Mouse (Mus musculus): ENCODE measurements around the gene Fgfbp3. TPM values are rescaled to one million over a fixed set of nuclear protein-coding genes. Genes with fewer than 3 reads are reported as not detected.
A peak's percentile ranks its signal among the peaks of the same experiment; 100 is the strongest.

Gene Fgfbp3
- polyA plus RNA-seq, 2 experiments = 4.5 to 5.7 TPM

GRCm38 (mm10) chr19:36918441-36919301, 744 bp downstream of the Fgfbp3 start:
- 0 out of 2 replicates have a peak, but pooled peaks have one; percentile 37 for TF ChIP-seq POLR2A (IDR thresholded peaks at IDR 0.05; ENCODE audit: borderline replicate concordance, extremely low read depth, insufficient read depth, insufficient read length)
- WGBS = under 1% methylated on average over 46 of the region's 85 CpGs

GRCm38 (mm10) chr19:36916876-36917389, 2.5 kb downstream of the Fgfbp3 start:
- no peak overlapping the region for H3K4me2 ChIP-seq (replicated peaks; ENCODE audit: low read depth, low read length, severe bottlenecking)
- WGBS = 95% methylated on average over 1 of the region's 1 CpGs
- no peak overlapping the region for H3K27ac ChIP-seq (replicated peaks; ENCODE audit: low read depth, low read length)
- no peak overlapping the region for H3K4me3 ChIP-seq (replicated peaks; ENCODE audit: low read length)
- no peaks in the 10 kb centered on the region for H3K36me3 ChIP-seq (ENCODE audit: control insufficient read depth, insufficient read depth, low read length)
- H3K9ac ChIP-seq (ENCODE audit: low read depth, low read length, severe bottlenecking) = no peak overlapping the region
- no peak for TF ChIP-seq POLR2A (IDR thresholded peaks at IDR 0.05; ENCODE audit: borderline replicate concordance, extremely low read depth, insufficient read depth, insufficient read length)
- DNase-seq (ENCODE audit: low spot score) (no peak), ATAC-seq (ENCODE audit: low FRiP score, low read depth) (no peak)
- H3K27me3 ChIP-seq (ENCODE audit: control insufficient read depth, insufficient read depth, low read length) = no peaks in the 10 kb centered on the region
- H3K4me1 ChIP-seq (ENCODE audit: control insufficient read depth, insufficient read depth, low read length) = peaks cover 3% of the 10 kb centered on the region; the same call in 1 of the 2 replicates
- no peaks in the 10 kb centered on the region for H3K9me3 ChIP-seq (ENCODE audit: control insufficient read depth, low read length)

More at GRCm38 (mm10) chr19:36918441-36919301, 744 bp downstream of the Fgfbp3 start:
- Histone ChIP-seq H3K27me3 (ENCODE audit: control insufficient read depth, insufficient read depth, low read length) (no peaks in the 10 kb centered on the region), H3K27ac (replicated peaks; ENCODE audit: low read depth, low read length) (peak overlapping the region; percentile 87), H3K9me3 (ENCODE audit: control insufficient read depth, low read length) (no peaks in the 10 kb centered on the region), H3K9ac (ENCODE audit: low read depth, low read length, severe bottlenecking) (peak overlapping the region; percentile 89), H3K36me3 (ENCODE audit: control insufficient read depth, insufficient read depth, low read length) (no peaks in the 10 kb centered on the region), H3K4me2 (replicated peaks; ENCODE audit: low read depth, low read length, severe bottlenecking) (peak overlapping the region; percentile 82), H3K4me1 (ENCODE audit: control insufficient read depth, insufficient read depth, low read length) (peaks cover 3% of the 10 kb centered on the region; the same call in 1 of the 2 replicates), H3K4me3 (replicated peaks; ENCODE audit: low read length) (peak overlapping the region; percentile 84)
- ATAC-seq (ENCODE audit: low FRiP score, low read depth) (peak; percentile 89), DNase-seq (ENCODE audit: low spot score) (peak; percentile 73)

DNA sequence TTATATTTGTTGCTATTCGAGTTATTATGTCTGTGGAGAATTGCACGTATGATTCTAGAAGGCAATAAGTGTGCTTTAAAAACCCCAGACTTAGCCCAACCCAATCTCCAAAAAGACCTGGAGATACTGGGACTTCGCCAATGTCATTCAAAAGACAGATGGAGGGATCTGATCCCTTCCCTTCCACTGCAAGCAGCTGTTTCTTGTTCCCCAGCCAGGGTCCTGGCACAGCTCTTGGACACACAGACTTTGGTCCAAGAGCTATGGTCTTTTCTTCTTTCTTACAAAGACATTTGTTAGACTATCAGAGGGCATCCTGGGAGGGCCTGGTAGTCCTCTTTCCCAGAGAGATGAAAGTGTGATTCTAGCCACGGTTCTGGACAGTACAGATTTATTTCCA, 3.2 kb downstream of the Fgfbp3 start:
- no peak for TF ChIP-seq POLR2A (IDR thresholded peaks at IDR 0.05; ENCODE audit: borderline replicate concordance, extremely low read depth, insufficient read depth, insufficient read length)
- H3K4me3 ChIP-seq (replicated peaks; ENCODE audit: low read length) = no peak overlapping the region
- H3K27me3 ChIP-seq (ENCODE audit: control insufficient read depth, insufficient read depth, low read length) = no peaks in the 10 kb centered on the region
- no peak overlapping the region for H3K9ac ChIP-seq (ENCODE audit: low read depth, low read length, severe bottlenecking)
- no peak for ATAC-seq (ENCODE audit: low FRiP score, low read depth)
- H3K4me2 ChIP-seq (replicated peaks; ENCODE audit: low read depth, low read length, severe bottlenecking) = no peak overlapping the region
- DNase-seq (ENCODE audit: low spot score) = no peak
- peaks cover 3% of the 10 kb centered on the region; the same call in 1 of the 2 replicates for H3K4me1 ChIP-seq (ENCODE audit: control insufficient read depth, insufficient read depth, low read length)
- no peak overlapping the region for H3K27ac ChIP-seq (replicated peaks; ENCODE audit: low read depth, low read length)
- no peaks in the 10 kb centered on the region for H3K36me3 ChIP-seq (ENCODE audit: control insufficient read depth, insufficient read depth, low read length)
- 82% methylated on average over 4 of the region's 4 CpGs for WGBS
- H3K9me3 ChIP-seq (ENCODE audit: control insufficient read depth, low read length) = no peaks in the 10 kb centered on the region

DNA sequence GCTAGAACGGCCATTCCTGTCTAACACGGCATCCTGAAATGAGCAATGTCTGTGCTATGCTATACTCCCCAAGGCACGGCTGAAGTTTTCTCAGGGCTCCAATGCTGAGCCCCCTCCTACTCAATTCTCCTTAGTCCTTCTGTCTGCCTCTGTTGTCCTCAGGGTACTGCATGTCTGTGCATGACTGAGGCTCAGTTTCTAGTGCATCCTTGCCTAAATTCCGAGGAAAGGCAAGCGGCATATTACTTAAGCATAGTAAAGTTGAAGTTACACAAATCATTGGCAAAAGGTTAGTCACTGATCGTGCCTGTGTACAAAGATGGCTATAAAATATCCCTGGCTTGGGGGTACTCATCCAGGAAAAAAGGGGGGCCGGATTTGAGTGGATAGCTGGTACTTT, 6.4 kb downstream of the Fgfbp3 start:
- H3K27ac ChIP-seq (replicated peaks; ENCODE audit: low read depth, low read length) = no peak overlapping the region
- no peaks in the 10 kb centered on the region for H3K36me3 ChIP-seq (ENCODE audit: control insufficient read depth, insufficient read depth, low read length)
- no peaks in the 10 kb centered on the region for H3K4me1 ChIP-seq (ENCODE audit: control insufficient read depth, insufficient read depth, low read length)
- no peaks in the 10 kb centered on the region for H3K9me3 ChIP-seq (ENCODE audit: control insufficient read depth, low read length)
- no peaks in the 10 kb centered on the region for H3K27me3 ChIP-seq (ENCODE audit: control insufficient read depth, insufficient read depth, low read length)
- no peak overlapping the region for H3K4me3 ChIP-seq (replicated peaks; ENCODE audit: low read length)
- no peak for ATAC-seq (ENCODE audit: low FRiP score, low read depth)
- TF ChIP-seq POLR2A (IDR thresholded peaks at IDR 0.05; ENCODE audit: borderline replicate concordance, extremely low read depth, insufficient read depth, insufficient read length) = no peak
- DNase-seq (ENCODE audit: low spot score) = no peak
- H3K9ac ChIP-seq (ENCODE audit: low read depth, low read length, severe bottlenecking) = no peak overlapping the region
- WGBS = 64% methylated on average over 7 of the region's 7 CpGs
- no peak overlapping the region for H3K4me2 ChIP-seq (replicated peaks; ENCODE audit: low read depth, low read length, severe bottlenecking)

DNA sequence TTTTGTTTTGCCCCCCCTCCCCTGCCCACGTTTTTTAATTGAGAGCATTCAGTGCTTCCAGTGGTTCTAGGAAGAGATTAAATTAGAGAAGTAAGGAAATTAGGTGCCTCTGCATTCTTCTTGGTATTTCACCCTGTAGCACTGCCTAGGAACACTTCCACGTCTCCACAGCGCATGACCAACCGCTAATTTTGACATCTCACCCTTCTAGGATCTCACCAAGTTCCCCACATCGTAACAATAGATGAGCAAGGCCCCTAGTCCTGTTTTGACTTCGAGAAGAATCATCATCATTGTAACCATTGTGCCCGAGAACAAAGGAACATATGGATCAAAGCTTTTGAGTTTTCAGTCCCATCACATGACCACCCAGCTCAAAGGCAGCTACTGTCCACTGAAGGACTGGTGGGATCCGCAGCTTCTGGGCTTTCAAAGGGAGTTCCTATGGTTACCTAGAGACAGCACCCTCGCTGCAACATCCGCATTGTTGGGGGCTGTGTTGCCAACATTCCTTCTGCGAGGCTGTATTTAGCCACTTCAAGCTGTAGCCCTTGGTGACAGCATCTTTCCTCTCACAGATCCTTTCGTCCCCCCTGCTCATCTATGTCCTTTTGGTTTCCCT, 8.9 kb downstream of the Fgfbp3 start:
- 58% methylated on average over 12 of the region's 12 CpGs for WGBS
- no peak overlapping the region for H3K4me3 ChIP-seq (replicated peaks; ENCODE audit: low read length)
- no peaks in the 10 kb centered on the region for H3K4me1 ChIP-seq (ENCODE audit: control insufficient read depth, insufficient read depth, low read length)
- H3K9me3 ChIP-seq (ENCODE audit: control insufficient read depth, low read length) = no peaks in the 10 kb centered on the region
- no peak for DNase-seq (ENCODE audit: low spot score)
- H3K4me2 ChIP-seq (replicated peaks; ENCODE audit: low read depth, low read length, severe bottlenecking) = no peak overlapping the region
- no peak for TF ChIP-seq POLR2A (IDR thresholded peaks at IDR 0.05; ENCODE audit: borderline replicate concordance, extremely low read depth, insufficient read depth, insufficient read length)
- H3K9ac ChIP-seq (ENCODE audit: low read depth, low read length, severe bottlenecking) = no peak overlapping the region
- H3K27me3 ChIP-seq (ENCODE audit: control insufficient read depth, insufficient read depth, low read length) = no peaks in the 10 kb centered on the region
- ATAC-seq (ENCODE audit: low FRiP score, low read depth) = no peak
- H3K36me3 ChIP-seq (ENCODE audit: control insufficient read depth, insufficient read depth, low read length) = no peaks in the 10 kb centered on the region
- H3K27ac ChIP-seq (replicated peaks; ENCODE audit: low read depth, low read length) = no peak overlapping the region
